Mouse (Mus musculus): ENCODE results near the gene Pkn3. TPM values are rescaled to one million over a fixed set of nuclear protein-coding genes. Genes with fewer than 3 reads are reported as not detected.

The Pkn3 gene
- polyA plus RNA-seq, 1 experiment from 2014 or later: 2.1 TPM

DNA sequence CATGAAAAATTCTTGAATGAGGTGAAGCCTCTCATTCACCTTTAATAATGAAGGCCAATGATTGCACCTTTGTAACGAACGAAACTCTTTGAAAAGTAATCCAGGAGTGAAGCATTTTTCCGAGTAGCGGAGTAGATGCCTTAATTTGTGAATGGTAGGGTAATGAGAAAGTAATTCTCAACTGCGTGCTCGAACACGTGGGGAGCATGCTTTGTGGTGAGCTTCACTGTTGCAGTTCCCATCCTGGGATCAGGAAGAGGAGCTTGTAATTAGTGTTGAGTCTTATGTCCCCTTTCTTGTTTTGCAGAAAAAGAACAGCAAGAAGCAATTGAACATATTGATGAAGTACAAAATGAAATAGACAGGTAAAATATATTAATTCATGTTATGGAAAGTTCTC lies 9.5 kb upstream of the Pkn3 start:
- H3K27ac ChIP-seq (ENCODE audit: low read length): no peak overlapping the region
- peak overlapping the region; percentile 90 for H3K4me2 ChIP-seq (ENCODE audit: low read depth, low read length)
- H3K4me3 ChIP-seq (ENCODE audit: low read depth, low read length): peak overlapping the region; percentile 98
- WGBS (ENCODE audit: insufficient replicate concordance): 18% methylated on average over 7 of the region's 7 CpGs
- peaks cover 31% of the 10 kb centered on the region for H3K4me1 ChIP-seq (ENCODE audit: control insufficient read depth, low read depth, low read length)
- peaks cover 19% of the 10 kb centered on the region for H3K36me3 ChIP-seq (ENCODE audit: control insufficient read depth, insufficient read depth)
- H3K27me3 ChIP-seq (ENCODE audit: control insufficient read depth, insufficient read depth, low read depth, low read length): no peaks in the 10 kb centered on the region
- H3K9me3 ChIP-seq (replicated peaks; ENCODE audit: control insufficient read depth, low read length): no peaks in the 10 kb centered on the region
- peak overlapping the region; percentile 92 for H3K9ac ChIP-seq (ENCODE audit: low read depth, low read length)
- no peak for ATAC-seq (ENCODE audit: low read depth)

GRCm38 (mm10) chr2:30072875-30073274 lies 4.6 kb upstream of the Pkn3 start:
- H3K9ac ChIP-seq (ENCODE audit: low read depth, low read length): no peak overlapping the region
- H3K36me3 ChIP-seq (ENCODE audit: control insufficient read depth, insufficient read depth): peaks cover 19% of the 10 kb centered on the region
- no peak for ATAC-seq (ENCODE audit: low read depth)
- H3K4me3 ChIP-seq (ENCODE audit: low read depth, low read length): no peak overlapping the region
- peaks cover 11% of the 10 kb centered on the region for H3K4me1 ChIP-seq (ENCODE audit: control insufficient read depth, low read depth, low read length)
- H3K27ac ChIP-seq (ENCODE audit: low read length): no peak overlapping the region
- H3K4me2 ChIP-seq (ENCODE audit: low read depth, low read length): no peak overlapping the region
- 58% methylated on average over 7 of the region's 7 CpGs for WGBS (ENCODE audit: insufficient replicate concordance)
- no peaks in the 10 kb centered on the region for H3K9me3 ChIP-seq (replicated peaks; ENCODE audit: control insufficient read depth, low read length)
- no peaks in the 10 kb centered on the region for H3K27me3 ChIP-seq (ENCODE audit: control insufficient read depth, insufficient read depth, low read depth, low read length)

DNA sequence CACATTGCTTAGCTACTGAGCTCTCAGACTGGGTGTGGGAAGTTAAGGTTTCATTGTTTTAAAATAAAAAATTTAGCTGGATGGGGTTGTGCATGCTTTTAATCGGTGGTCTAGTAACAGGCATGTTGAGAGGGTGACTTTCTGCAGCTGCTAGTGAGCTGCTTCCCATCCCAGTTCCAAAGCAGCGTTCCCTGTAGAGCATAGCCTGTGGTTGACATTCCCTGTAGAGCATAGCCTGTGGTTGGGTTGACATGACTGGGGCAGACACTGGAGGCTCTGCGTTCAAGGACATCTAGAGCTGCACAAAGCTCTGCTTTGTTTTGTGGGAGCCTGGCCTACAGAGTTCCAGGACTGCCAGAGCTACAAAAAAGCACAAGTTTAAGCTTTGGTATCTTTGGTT lies 4.2 kb upstream of the Pkn3 start:
- Histone ChIP-seq H3K4me3 (ENCODE audit: low read depth, low read length) (no peak overlapping the region), H3K4me1 (ENCODE audit: control insufficient read depth, low read depth, low read length) (peaks cover 14% of the 10 kb centered on the region), H3K36me3 (ENCODE audit: control insufficient read depth, insufficient read depth) (peaks cover 19% of the 10 kb centered on the region), H3K9me3 (replicated peaks; ENCODE audit: control insufficient read depth, low read length) (no peaks in the 10 kb centered on the region), H3K4me2 (ENCODE audit: low read depth, low read length) (no peak overlapping the region), H3K27ac (ENCODE audit: low read length) (no peak overlapping the region), H3K27me3 (ENCODE audit: control insufficient read depth, insufficient read depth, low read depth, low read length) (no peaks in the 10 kb centered on the region), H3K9ac (ENCODE audit: low read depth, low read length) (no peak overlapping the region)
- no peak for ATAC-seq (ENCODE audit: low read depth)
- WGBS (ENCODE audit: insufficient replicate concordance): 69% methylated on average over 3 of the region's 3 CpGs

DNA sequence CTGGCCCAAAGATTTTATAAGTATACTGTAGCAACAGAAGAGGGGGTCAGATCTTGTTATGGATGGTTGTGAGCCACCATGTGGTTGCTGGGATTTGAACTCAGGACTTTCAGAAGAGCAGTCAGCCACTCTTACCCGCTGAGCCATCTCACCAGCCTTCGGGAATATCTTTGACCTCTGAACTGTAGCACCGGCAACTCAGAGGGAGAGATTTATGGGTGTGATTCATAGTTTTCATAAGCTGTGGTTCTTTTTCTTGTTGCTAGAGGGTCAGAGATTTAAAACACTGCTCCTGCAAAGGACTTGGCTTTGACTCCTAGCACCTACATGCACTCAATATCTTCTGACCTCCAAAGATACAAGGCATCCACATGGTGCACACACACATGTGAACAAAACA lies 1.9 kb upstream of the Pkn3 start:
- Histone ChIP-seq H3K27ac (ENCODE audit: low read length) (no peak overlapping the region), H3K4me3 (ENCODE audit: low read depth, low read length) (no peak overlapping the region), H3K9ac (ENCODE audit: low read depth, low read length) (no peak overlapping the region), H3K27me3 (ENCODE audit: control insufficient read depth, insufficient read depth, low read depth, low read length) (no peaks in the 10 kb centered on the region), H3K36me3 (ENCODE audit: control insufficient read depth, insufficient read depth) (peaks cover 1% of the 10 kb centered on the region), H3K4me2 (ENCODE audit: low read depth, low read length) (no peak overlapping the region), H3K9me3 (replicated peaks; ENCODE audit: control insufficient read depth, low read length) (no peaks in the 10 kb centered on the region), H3K4me1 (ENCODE audit: control insufficient read depth, low read depth, low read length) (peaks cover 16% of the 10 kb centered on the region)
- no peak for ATAC-seq (ENCODE audit: low read depth)
- WGBS (ENCODE audit: insufficient replicate concordance): 65% methylated on average over 3 of the region's 3 CpGs

DNA sequence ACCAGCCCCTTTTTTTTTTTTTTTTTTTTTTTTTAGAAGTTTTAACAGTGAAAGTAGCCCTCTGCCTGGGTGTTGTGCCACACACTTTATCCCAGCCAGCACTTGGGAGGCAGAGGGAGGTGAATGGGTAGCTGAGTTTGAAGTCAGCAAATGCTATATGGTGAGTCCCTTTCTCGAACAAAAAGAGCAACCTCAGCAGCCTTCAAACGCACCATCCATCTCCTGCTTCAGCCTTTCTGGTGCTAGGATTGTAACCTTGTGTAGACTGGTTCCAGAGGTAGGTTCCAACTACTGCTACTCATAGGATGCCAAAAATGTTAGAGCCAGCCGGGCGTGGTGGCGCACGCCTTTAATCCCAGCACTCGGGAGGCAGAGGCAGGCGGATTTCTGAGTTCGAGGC lies 1.0 kb upstream of the Pkn3 start:
- H3K4me1 ChIP-seq (ENCODE audit: control insufficient read depth, low read depth, low read length): peaks cover 16% of the 10 kb centered on the region
- no peaks in the 10 kb centered on the region for H3K27me3 ChIP-seq (ENCODE audit: control insufficient read depth, insufficient read depth, low read depth, low read length)
- H3K9me3 ChIP-seq (replicated peaks; ENCODE audit: control insufficient read depth, low read length): no peaks in the 10 kb centered on the region
- ATAC-seq (ENCODE audit: low read depth): no peak
- H3K9ac ChIP-seq (ENCODE audit: low read depth, low read length): no peak overlapping the region
- H3K4me3 ChIP-seq (ENCODE audit: low read depth, low read length): no peak overlapping the region
- H3K36me3 ChIP-seq (ENCODE audit: control insufficient read depth, insufficient read depth): no peaks in the 10 kb centered on the region; the same call in none of the 2 replicates
- H3K27ac ChIP-seq (ENCODE audit: low read length): no peak overlapping the region
- WGBS (ENCODE audit: insufficient replicate concordance): 77% methylated on average over 8 of the region's 9 CpGs
- no peak overlapping the region for H3K4me2 ChIP-seq (ENCODE audit: low read depth, low read length)

GRCm38 (mm10) chr2:30076959-30077358 lies 525 bp upstream of the Pkn3 start:
- Histone ChIP-seq H3K27ac (ENCODE audit: low read length) (no peak overlapping the region), H3K36me3 (ENCODE audit: control insufficient read depth, insufficient read depth) (no peaks in the 10 kb centered on the region; the same call in none of the 2 replicates), H3K9ac (ENCODE audit: low read depth, low read length) (no peak overlapping the region), H3K27me3 (ENCODE audit: control insufficient read depth, insufficient read depth, low read depth, low read length) (no peaks in the 10 kb centered on the region), H3K4me2 (ENCODE audit: low read depth, low read length) (peak overlapping the region; percentile 98), H3K4me3 (ENCODE audit: low read depth, low read length) (peak overlapping the region; percentile 72; the same call in 1 of the 2 replicates), H3K4me1 (ENCODE audit: control insufficient read depth, low read depth, low read length) (peaks cover 16% of the 10 kb centered on the region), H3K9me3 (replicated peaks; ENCODE audit: control insufficient read depth, low read length) (no peaks in the 10 kb centered on the region)
- 49% methylated on average over 6 of the region's 6 CpGs for WGBS (ENCODE audit: insufficient replicate concordance)
- 0 out of 2 replicates have a peak, but pooled peaks have one; percentile 4 for ATAC-seq (ENCODE audit: low read depth)

- no peaks in the 10 kb centered on the region for H3K27me3 ChIP-seq (ENCODE audit: control insufficient read depth, insufficient read depth, low read depth, low read length)
- no peak overlapping the region for H3K27ac ChIP-seq (ENCODE audit: low read length)
- peak; percentile 5; the same call in 1 of the 2 replicates for ATAC-seq (ENCODE audit: low read depth)
- peak overlapping the region; percentile 98 for H3K4me2 ChIP-seq (ENCODE audit: low read depth, low read length)
- whole genome bisulfite sequencing (ENCODE audit: insufficient replicate concordance): 6% methylated on average over 10 of the region's 10 CpGs
- no peak overlapping the region for H3K9ac ChIP-seq (ENCODE audit: low read depth, low read length)
- peak overlapping the region; percentile 72 for H3K4me3 ChIP-seq (ENCODE audit: low read depth, low read length)
- peaks cover 16% of the 10 kb centered on the region for H3K4me1 ChIP-seq (ENCODE audit: control insufficient read depth, low read depth, low read length)
- no peaks in the 10 kb centered on the region for H3K9me3 ChIP-seq (replicated peaks; ENCODE audit: control insufficient read depth, low read length)
- no peaks in the 10 kb centered on the region for H3K36me3 ChIP-seq (ENCODE audit: control insufficient read depth, insufficient read depth)
These were observed 847 bp downstream of the Pkn3 start for GRCm38 (mm10) chr2:30078349-30078712.

DNA sequence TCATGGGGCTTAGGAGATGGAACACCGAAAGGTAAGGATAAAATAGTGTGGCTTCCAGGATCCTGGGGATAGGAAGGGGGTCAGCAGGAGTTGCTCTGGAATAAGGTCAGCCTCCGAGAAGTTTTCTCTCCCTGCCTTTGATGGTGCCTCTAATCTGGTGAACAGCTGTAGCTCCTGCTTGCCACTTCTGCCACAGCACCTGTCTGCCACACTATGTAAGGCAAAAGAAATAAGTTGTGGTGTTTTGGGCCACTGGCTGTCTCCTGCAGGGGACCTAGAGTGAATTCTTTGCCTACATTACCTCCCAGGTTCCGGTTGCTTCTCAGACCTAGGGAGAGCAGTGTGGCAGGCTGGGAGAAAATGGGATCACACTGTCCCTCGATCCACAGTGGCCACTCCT lies 1.3 kb downstream of the Pkn3 start:
- ATAC-seq (ENCODE audit: low read depth): no peak
- Histone ChIP-seq H3K4me3 (ENCODE audit: low read depth, low read length) (no peak overlapping the region; the same call in 1 of the 2 replicates), H3K9me3 (replicated peaks; ENCODE audit: control insufficient read depth, low read length) (no peaks in the 10 kb centered on the region), H3K9ac (ENCODE audit: low read depth, low read length) (no peak overlapping the region), H3K36me3 (ENCODE audit: control insufficient read depth, insufficient read depth) (no peaks in the 10 kb centered on the region), H3K27me3 (ENCODE audit: control insufficient read depth, insufficient read depth, low read depth, low read length) (no peaks in the 10 kb centered on the region), H3K4me2 (ENCODE audit: low read depth, low read length) (peak overlapping the region; percentile 98; the same call in 1 of the 2 replicates), H3K27ac (ENCODE audit: low read length) (no peak overlapping the region), H3K4me1 (ENCODE audit: control insufficient read depth, low read depth, low read length) (peaks cover 16% of the 10 kb centered on the region)
- WGBS (ENCODE audit: insufficient replicate concordance): 68% methylated on average over 4 of the region's 4 CpGs

- no peak for ATAC-seq (ENCODE audit: low read depth)
- no peak overlapping the region for H3K4me2 ChIP-seq (ENCODE audit: low read depth, low read length)
- H3K36me3 ChIP-seq (ENCODE audit: control insufficient read depth, insufficient read depth): no peaks in the 10 kb centered on the region
- H3K9me3 ChIP-seq (replicated peaks; ENCODE audit: control insufficient read depth, low read length): no peaks in the 10 kb centered on the region
- no peaks in the 10 kb centered on the region for H3K27me3 ChIP-seq (ENCODE audit: control insufficient read depth, insufficient read depth, low read depth, low read length)
- no peak overlapping the region for H3K9ac ChIP-seq (ENCODE audit: low read depth, low read length)
- peaks cover 16% of the 10 kb centered on the region for H3K4me1 ChIP-seq (ENCODE audit: control insufficient read depth, low read depth, low read length)
- H3K27ac ChIP-seq (ENCODE audit: low read length): no peak overlapping the region
- WGBS (ENCODE audit: insufficient replicate concordance): 75% methylated on average over 15 of the region's 15 CpGs
- no peak overlapping the region for H3K4me3 ChIP-seq (ENCODE audit: low read depth, low read length)
These were observed 2.8 kb downstream of the Pkn3 start for GRCm38 (mm10) chr2:30080181-30080800.
